Mouse (Mus musculus): ENCODE data around the gene Rnf20.

DNA sequence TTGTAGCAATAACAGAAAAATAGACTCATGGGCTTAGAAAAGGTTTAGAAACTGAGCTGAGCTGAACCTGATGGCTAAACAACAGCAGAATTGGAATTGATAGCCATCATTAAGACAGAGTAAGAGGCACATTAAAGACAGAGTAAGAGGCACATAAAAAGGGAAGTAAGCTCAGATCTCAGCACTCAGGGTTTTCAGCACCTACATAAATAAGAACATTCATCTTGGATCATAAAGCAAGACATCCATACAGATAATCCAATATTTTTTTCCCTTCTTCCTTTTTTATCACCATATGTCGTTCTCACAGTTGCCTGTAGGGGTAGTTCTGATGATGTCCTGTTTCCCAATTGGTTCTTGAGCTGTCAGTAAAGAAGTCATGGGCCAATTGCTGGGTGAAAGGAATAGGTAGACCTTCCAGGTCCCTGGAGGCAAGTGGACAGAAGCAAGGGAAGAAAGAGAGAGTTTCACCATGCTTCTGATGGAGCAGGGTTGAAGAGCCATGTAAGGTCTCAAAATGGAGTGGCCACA lies 27.7 kb upstream of the Rnf20 start:
- TF ChIP-seq CTCF (IDR thresholded peaks at IDR 0.05; ENCODE audit: extremely low read depth, insufficient read depth, low read length) (no peak), POLR2A (IDR thresholded peaks at IDR 0.05; ENCODE audit: extremely low read depth, insufficient read depth, low read length) (no peak)

All from cortical plate, adult 2 months (tissue).